Mouse (Mus musculus) CD4-positive helper T cell, adult 2 months (primary cell): ENCODE results near the gene Vmn1r239-ps.
"Not testable (repeated sequence)": the region's sequence is repeated elsewhere in the genome, so short reads cannot be mapped to it uniquely, and the experiment has no call there.

Experiments
- DNase-seq: peaks from one replicate; pipeline ENCODE4 v3.0.0-alpha.2; 2012; ENCODE audit warnings: low read depth, missing footprints, low spot score

Gene Vmn1r239-ps

GRCm38 (mm10) chrX:147453610-147454009, at the start of gene Vmn1r239-ps:
TSS of gene Vmn1r239-ps (minus strand) at chrX:147453710.
- not testable (repeated sequence) for DNase-seq

- no peak for DNase-seq
Observed at GRCm38 (mm10) chrX:147489551-147489950, 36.0 kb upstream of the Vmn1r239-ps start.

- DNase-seq, result no peak
Observed at GRCm38 (mm10) chrX:147443386-147443785, 10.1 kb downstream of the Vmn1r239-ps start.

- no peak for DNase-seq
Observed at GRCm38 (mm10) chrX:147435400-147435799, 18.1 kb downstream of the Vmn1r239-ps start.

- no peak for DNase-seq
Observed at GRCm38 (mm10) chrX:147429753-147430152, 23.8 kb downstream of the Vmn1r239-ps start.

- DNase-seq, result no peak
Observed at GRCm38 (mm10) chrX:147429129-147429528, 24.4 kb downstream of the Vmn1r239-ps start, which contains the start of gene Il13ra2. TSS of gene Il13ra2 (minus strand) at chrX:147429192.
